15 mouse cellular contexts compared by ENCODE assay signal in the genomic region with DNA sequence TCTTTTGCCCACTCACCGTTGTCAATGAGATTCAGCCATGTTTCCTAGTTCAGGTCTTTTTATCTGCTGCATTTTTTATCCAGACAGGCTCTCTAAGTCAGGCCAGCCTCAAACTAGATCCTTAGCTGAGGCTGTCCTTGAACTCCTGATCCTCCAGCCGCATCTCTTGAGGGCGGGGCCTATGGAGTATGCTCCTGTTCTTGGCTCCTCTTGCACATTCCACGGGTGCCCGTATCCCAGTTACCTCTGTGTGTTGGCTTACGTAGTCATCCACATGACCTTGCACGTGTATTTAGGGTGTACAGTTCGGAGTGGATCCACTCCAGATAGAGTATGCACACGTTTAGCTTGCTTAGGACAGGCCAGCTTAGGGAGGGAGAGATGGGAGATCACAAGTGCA.
"Had no signal": no experiment of that assay in that cellular context is flagged by ENCODE, and none has a peak within 500 bp of the region (broad histone marks: within the 10 kb centered on the region; RNA-seq: fewer than 3 reads in every experiment).

No protein-coding gene starts in this region.

- DNase-seq: retina, postnatal 1 day; right cerebral cortex, adult 18-20 months; right cerebral cortex, postnatal 14 days; right cerebral cortex, postnatal 25 days; right cerebral cortex, postnatal 4 days; spleen, adult 18-20 months; thymus, adult 18-20 months; thymus, adult 2 months; thymus, postnatal 14 days; thymus, postnatal 25 days; thymus, postnatal 36 days; thymus, postnatal 4 days had no signal

- H3K4me3 ChIP-seq: neural tube, embryonic 15.5 days; stomach, embryonic 15.5 days had no signal

- H3K9me3 ChIP-seq: neural tube, embryonic 15.5 days; stomach, embryonic 15.5 days had no signal

- H3K36me3 ChIP-seq: neural tube, embryonic 15.5 days; stomach, embryonic 15.5 days had no signal

- H3K9ac ChIP-seq: neural tube, embryonic 15.5 days; stomach, embryonic 15.5 days had no signal

- H3K27me3 ChIP-seq: neural tube, embryonic 15.5 days; stomach, embryonic 15.5 days had no signal

- H3K27ac ChIP-seq: neural tube, embryonic 15.5 days; stomach, embryonic 15.5 days; stomach, postnatal 0 days had no signal

- H3K4me1 ChIP-seq: neural tube, embryonic 15.5 days; stomach, embryonic 15.5 days had no signal

- H3K4me2 ChIP-seq: neural tube, embryonic 15.5 days; stomach, embryonic 15.5 days had no signal
